Mouse (Mus musculus): ENCODE data around the gene Col4a4. TPM values are rescaled to one million over a fixed set of nuclear protein-coding genes. Genes with fewer than 3 reads are reported as not detected.

The Col4a4 gene
- total and polyA plus RNA-seq, 2 experiments from 2014 or later = 0.53 to 0.89 TPM

DNA sequence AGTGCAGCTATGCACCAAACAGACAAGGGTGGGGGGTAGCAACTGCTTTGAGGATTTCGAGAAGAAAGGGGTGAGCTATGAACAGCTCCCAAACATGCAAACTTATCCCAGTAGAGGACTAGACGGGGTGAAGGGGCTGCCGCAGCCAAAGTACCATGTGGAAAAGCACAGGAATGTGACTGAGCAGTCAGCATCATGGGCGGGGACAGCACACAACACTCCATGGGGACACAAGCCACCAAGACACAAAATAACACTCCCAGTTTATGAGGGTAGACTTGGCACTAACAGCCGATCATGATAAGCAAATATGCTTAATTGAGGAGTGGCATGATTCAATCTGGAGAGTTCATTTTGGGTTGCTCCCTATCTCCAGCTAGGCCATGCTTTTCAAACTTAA, 42.8 kb upstream of the Col4a4 start:
- TF ChIP-seq EP300 (IDR thresholded peaks at IDR 0.05; ENCODE audit: low read depth) = no peak
- H3K36me3 ChIP-seq (replicated peaks; ENCODE audit: control insufficient read depth, insufficient read depth, low read length) = no peaks in the 10 kb centered on the region
- H3K4me1 ChIP-seq (ENCODE audit: control insufficient read depth, insufficient read depth) = peaks cover 5% of the 10 kb centered on the region; the same call in 1 of the 2 replicates
- no peak overlapping the region for H3K4me3 ChIP-seq (ENCODE audit: low read depth, low read length)
- DNase-seq (ENCODE audit: low spot score) = no peak
- H3K4me2 ChIP-seq (ENCODE audit: low read depth, low read length) = no peak overlapping the region
- no peaks in the 10 kb centered on the region for H3K9me3 ChIP-seq (replicated peaks; ENCODE audit: control insufficient read depth, low read length)
- 71% methylated on average over 5 of the region's 5 CpGs for WGBS
- ATAC-seq (ENCODE audit: insufficient read depth, low read depth) = no peak
- H3K27ac ChIP-seq (ENCODE audit: low read depth) = no peak overlapping the region
- H3K27me3 ChIP-seq (ENCODE audit: control insufficient read depth, insufficient read depth, low read length) = no peaks in the 10 kb centered on the region
- H3K9ac ChIP-seq (replicated peaks; ENCODE audit: low read depth, low read length) = no peak overlapping the region

DNA sequence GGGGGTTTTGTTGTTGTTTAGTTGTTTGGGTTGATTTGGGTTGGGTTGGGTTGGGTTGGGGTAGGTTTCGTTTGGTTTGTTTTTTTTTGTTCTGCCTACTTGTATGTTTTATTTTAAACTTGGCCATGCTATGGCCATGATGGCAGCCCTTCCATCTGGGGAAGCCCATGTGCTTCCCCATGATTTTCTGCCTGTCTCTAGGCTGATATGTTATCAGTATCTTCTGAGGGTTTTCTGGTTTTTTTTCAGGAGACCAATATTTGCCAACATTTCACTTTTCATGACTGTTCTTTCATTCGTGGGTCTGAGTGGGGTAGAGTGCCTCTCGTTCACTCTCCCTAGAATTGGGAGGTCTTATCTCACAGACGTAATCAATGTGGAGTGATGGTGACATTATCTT, 41.0 kb upstream of the Col4a4 start:
- Histone ChIP-seq H3K9ac (replicated peaks; ENCODE audit: low read depth, low read length) (no peak overlapping the region), H3K4me2 (ENCODE audit: low read depth, low read length) (no peak overlapping the region), H3K4me1 (ENCODE audit: control insufficient read depth, insufficient read depth) (peaks cover 5% of the 10 kb centered on the region; the same call in 1 of the 2 replicates), H3K4me3 (ENCODE audit: low read depth, low read length) (no peak overlapping the region), H3K27ac (ENCODE audit: low read depth) (no peak overlapping the region), H3K9me3 (replicated peaks; ENCODE audit: control insufficient read depth, low read length) (no peaks in the 10 kb centered on the region), H3K27me3 (ENCODE audit: control insufficient read depth, insufficient read depth, low read length) (no peaks in the 10 kb centered on the region), H3K36me3 (replicated peaks; ENCODE audit: control insufficient read depth, insufficient read depth, low read length) (no peaks in the 10 kb centered on the region)
- TF ChIP-seq CTCF (IDR thresholded peaks at IDR 0.05; ENCODE audit: low read depth) (no peak), EP300 (IDR thresholded peaks at IDR 0.05; ENCODE audit: low read depth) (no peak)
- WGBS = 45% methylated on average over 4 of the region's 4 CpGs
- no peak for ATAC-seq (ENCODE audit: insufficient read depth, low read depth)
- DNase-seq (ENCODE audit: low spot score) = no peak

DNA sequence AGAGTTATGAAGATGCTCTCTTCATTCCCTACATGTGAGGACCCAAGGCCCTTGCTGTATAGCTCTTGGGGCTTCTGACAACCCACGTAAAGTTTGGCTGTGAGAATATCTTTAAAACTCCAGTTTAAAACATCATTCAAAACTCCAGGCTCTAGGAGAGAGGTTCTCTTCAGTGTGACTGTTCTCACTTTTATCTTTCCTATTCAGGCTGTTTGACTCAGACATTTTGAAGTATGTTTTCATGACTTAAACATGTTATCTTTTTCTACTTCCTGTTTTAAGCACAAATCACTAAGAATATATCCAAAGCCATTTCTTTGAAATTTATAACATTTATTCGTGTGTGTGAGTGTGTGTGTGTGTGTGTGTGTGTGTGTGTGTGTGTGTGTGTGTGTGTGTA, 38.8 kb upstream of the Col4a4 start:
- H3K27me3 ChIP-seq (ENCODE audit: control insufficient read depth, insufficient read depth, low read length) = no peaks in the 10 kb centered on the region

DNA sequence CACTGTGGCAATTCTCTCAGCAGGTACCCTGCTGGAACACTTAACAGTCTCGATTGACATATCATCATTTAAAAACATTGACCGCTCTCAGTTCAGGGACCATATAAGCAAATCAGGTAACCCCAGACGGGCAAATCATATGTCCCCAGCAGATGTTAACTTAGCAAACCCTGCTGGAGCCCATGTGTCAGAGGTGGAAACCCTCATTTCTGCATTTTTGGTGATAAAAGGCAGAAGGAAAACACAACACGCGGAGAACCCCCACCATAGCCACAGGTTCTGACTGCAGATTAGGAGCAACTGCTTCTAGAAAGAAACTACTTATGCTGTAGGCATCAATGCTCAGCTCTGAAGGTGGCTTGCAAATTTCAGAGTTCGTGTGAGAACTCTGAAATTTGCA, 38.3 kb upstream of the Col4a4 start:
- Histone ChIP-seq H3K27ac (ENCODE audit: low read depth) (no peak overlapping the region), H3K9me3 (replicated peaks; ENCODE audit: control insufficient read depth, low read length) (no peaks in the 10 kb centered on the region), H3K9ac (replicated peaks; ENCODE audit: low read depth, low read length) (no peak overlapping the region), H3K4me1 (ENCODE audit: control insufficient read depth, insufficient read depth) (no peaks in the 10 kb centered on the region), H3K36me3 (replicated peaks; ENCODE audit: control insufficient read depth, insufficient read depth, low read length) (no peaks in the 10 kb centered on the region), H3K4me2 (ENCODE audit: low read depth, low read length) (no peak overlapping the region), H3K27me3 (ENCODE audit: control insufficient read depth, insufficient read depth, low read length) (no peaks in the 10 kb centered on the region), H3K4me3 (ENCODE audit: low read depth, low read length) (no peak overlapping the region)
- DNase-seq (ENCODE audit: low spot score) = no peak
- 73% methylated on average over 6 of the region's 6 CpGs for WGBS
- no peak for ATAC-seq (ENCODE audit: insufficient read depth, low read depth)
- no peak for TF ChIP-seq CTCF (IDR thresholded peaks at IDR 0.05; ENCODE audit: low read depth)
- no peak for TF ChIP-seq EP300 (IDR thresholded peaks at IDR 0.05; ENCODE audit: low read depth)

More for the DNA sequence above, 38.8 kb upstream of the Col4a4 start:
- no peak for ATAC-seq (ENCODE audit: insufficient read depth, low read depth)
- WGBS = 69% methylated on average over 2 of the region's 2 CpGs
- Histone ChIP-seq H3K9ac (replicated peaks; ENCODE audit: low read depth, low read length) (no peak overlapping the region), H3K4me3 (ENCODE audit: low read depth, low read length) (no peak overlapping the region), H3K27ac (ENCODE audit: low read depth) (no peak overlapping the region), H3K9me3 (replicated peaks; ENCODE audit: control insufficient read depth, low read length) (no peaks in the 10 kb centered on the region), H3K4me2 (ENCODE audit: low read depth, low read length) (no peak overlapping the region), H3K4me1 (ENCODE audit: control insufficient read depth, insufficient read depth) (no peaks in the 10 kb centered on the region), H3K36me3 (replicated peaks; ENCODE audit: control insufficient read depth, insufficient read depth, low read length) (no peaks in the 10 kb centered on the region)
- DNase-seq (ENCODE audit: low spot score) = no peak
- no peak for TF ChIP-seq EP300 (IDR thresholded peaks at IDR 0.05; ENCODE audit: low read depth)
- TF ChIP-seq CTCF (IDR thresholded peaks at IDR 0.05; ENCODE audit: low read depth) = no peak

DNA sequence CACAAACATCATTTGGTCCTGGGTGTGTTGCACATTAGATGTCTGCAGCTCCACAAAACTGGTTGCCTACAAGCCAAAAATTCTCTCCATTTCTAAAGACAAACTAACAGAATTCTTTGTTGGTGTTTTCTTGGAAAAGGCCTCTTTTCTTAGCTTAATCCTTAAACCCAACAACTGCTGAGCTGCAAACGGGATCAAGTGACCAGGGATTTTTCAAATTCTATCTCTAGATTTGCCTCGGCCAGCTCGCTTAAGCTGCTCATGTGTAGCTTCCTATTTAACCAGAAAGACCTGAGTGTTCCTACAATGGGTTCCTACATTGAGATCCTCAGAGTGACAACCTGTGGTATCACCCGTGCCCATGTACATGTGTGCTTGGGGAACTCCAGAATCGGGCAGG, 33.3 kb upstream of the Col4a4 start:
- TF ChIP-seq CTCF (IDR thresholded peaks at IDR 0.05; ENCODE audit: low read depth) = no peak
- no peak for TF ChIP-seq EP300 (IDR thresholded peaks at IDR 0.05; ENCODE audit: low read depth)
- Histone ChIP-seq H3K4me3 (ENCODE audit: low read depth, low read length) (no peak overlapping the region), H3K9ac (replicated peaks; ENCODE audit: low read depth, low read length) (no peak overlapping the region), H3K4me2 (ENCODE audit: low read depth, low read length) (no peak overlapping the region), H3K27me3 (ENCODE audit: control insufficient read depth, insufficient read depth, low read length) (no peaks in the 10 kb centered on the region), H3K4me1 (ENCODE audit: control insufficient read depth, insufficient read depth) (no peaks in the 10 kb centered on the region), H3K9me3 (replicated peaks; ENCODE audit: control insufficient read depth, low read length) (no peaks in the 10 kb centered on the region), H3K36me3 (replicated peaks; ENCODE audit: control insufficient read depth, insufficient read depth, low read length) (no peaks in the 10 kb centered on the region), H3K27ac (ENCODE audit: low read depth) (no peak overlapping the region)
- no peak for DNase-seq (ENCODE audit: low spot score)
- no peak for ATAC-seq (ENCODE audit: insufficient read depth, low read depth)
- 79% methylated on average over 5 of the region's 5 CpGs for WGBS

DNA sequence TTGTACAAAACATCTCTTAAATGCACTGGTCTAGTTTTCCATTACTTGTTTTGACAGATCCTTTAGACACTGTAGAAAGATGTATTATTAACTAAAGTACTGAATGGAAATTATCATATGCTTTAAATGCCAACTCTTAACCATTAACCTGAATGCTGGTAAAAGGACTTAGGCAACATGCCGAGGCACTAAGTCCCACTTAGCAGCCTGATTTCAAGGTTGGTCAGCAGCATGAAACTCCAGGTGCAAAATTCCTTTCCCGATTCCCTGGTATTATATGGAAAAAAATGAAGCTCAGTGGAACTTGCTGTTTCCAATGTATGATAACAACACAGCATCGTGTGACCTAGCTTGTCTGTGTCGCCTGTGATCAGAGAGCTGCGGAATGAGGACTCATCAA, 31.9 kb upstream of the Col4a4 start:
- H3K9ac ChIP-seq (replicated peaks; ENCODE audit: low read depth, low read length) = no peak overlapping the region
- no peak for TF ChIP-seq EP300 (IDR thresholded peaks at IDR 0.05; ENCODE audit: low read depth)
- TF ChIP-seq CTCF (IDR thresholded peaks at IDR 0.05; ENCODE audit: low read depth) = no peak
- no peaks in the 10 kb centered on the region for H3K36me3 ChIP-seq (replicated peaks; ENCODE audit: control insufficient read depth, insufficient read depth, low read length)
- H3K27me3 ChIP-seq (ENCODE audit: control insufficient read depth, insufficient read depth, low read length) = no peaks in the 10 kb centered on the region
- ATAC-seq (ENCODE audit: insufficient read depth, low read depth) = no peak
- no peak overlapping the region for H3K4me2 ChIP-seq (ENCODE audit: low read depth, low read length)
- H3K9me3 ChIP-seq (replicated peaks; ENCODE audit: control insufficient read depth, low read length) = no peaks in the 10 kb centered on the region
- no peak for DNase-seq (ENCODE audit: low spot score)
- H3K27ac ChIP-seq (ENCODE audit: low read depth) = no peak overlapping the region
- 75% methylated on average over 5 of the region's 5 CpGs for WGBS
- no peak overlapping the region for H3K4me3 ChIP-seq (ENCODE audit: low read depth, low read length)
- H3K4me1 ChIP-seq (ENCODE audit: control insufficient read depth, insufficient read depth) = no peaks in the 10 kb centered on the region

Measured in heart, postnatal 0 days (tissue).